Mouse (Mus musculus) kidney, postnatal 4 days (tissue): ENCODE results near the gene Slc25a4.
"Not testable (repeated sequence)": the region's sequence is repeated elsewhere in the genome, so short reads cannot be mapped to it uniquely, and the experiment has no call there.

Source experiments
- DNase-seq, 2 experiments: peaks; one replicate each; pipeline ENCODE4 v3.0.0; 2021; ENCODE audit warnings: mixed read lengths in 2 of 2

Gene Slc25a4

DNA sequence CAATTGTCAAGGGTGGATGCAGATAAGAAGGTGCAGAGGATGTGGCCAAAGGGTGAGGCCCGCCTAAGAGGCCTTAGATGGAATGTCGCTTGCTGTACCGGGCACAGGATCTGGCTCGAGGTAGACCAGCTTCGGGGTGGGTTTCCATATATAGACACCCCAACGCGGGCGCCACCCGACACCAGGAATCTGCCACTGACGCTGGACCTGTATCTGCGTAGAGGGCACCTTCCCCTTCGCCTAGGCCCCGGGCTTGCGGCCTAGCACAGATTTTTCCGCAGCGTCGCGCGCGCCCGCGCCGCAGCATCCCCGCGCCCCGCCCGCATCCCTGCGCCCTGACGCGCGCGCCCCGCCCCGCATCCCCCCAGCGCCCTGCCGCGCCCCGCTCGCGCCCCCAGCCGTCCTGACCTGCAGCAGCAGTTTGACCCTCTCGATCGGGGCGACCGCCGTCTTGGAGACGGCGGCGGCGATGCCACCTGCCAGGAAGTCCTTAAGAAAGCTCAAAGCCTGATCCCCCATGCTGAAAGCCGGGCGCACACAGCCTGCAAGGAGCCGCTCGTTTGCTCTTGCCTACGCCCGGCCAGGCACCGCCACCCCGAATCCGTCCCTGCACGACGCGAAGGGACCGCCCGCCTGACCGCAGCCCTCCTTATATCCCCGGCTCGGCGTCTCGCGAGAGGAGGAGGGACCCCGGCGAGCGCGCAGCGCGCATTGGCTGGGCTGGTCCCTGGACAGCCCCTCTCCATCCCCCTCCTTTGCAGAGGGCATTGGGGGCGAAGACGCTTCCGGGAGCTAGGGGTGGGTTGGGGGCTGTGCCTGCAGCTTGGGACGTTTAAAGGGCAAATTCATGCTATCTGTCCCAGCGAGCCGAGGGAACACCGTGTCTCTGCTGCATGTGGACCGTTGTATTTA is at the start of gene Slc25a4:
Slc25a4 (minus strand) TSS at position 881 of the 912 bp plus-strand sequence.
- peak; percentile 98 to 99 for DNase-seq

GRCm38 (mm10) chr8:46257921-46258682 is 47.0 kb upstream of the Slc25a4 start:
- DNase-seq: no peak

- no peak for DNase-seq
Observed at GRCm38 (mm10) chr8:46252456-46252855, 41.4 kb upstream of the Slc25a4 start.

DNA sequence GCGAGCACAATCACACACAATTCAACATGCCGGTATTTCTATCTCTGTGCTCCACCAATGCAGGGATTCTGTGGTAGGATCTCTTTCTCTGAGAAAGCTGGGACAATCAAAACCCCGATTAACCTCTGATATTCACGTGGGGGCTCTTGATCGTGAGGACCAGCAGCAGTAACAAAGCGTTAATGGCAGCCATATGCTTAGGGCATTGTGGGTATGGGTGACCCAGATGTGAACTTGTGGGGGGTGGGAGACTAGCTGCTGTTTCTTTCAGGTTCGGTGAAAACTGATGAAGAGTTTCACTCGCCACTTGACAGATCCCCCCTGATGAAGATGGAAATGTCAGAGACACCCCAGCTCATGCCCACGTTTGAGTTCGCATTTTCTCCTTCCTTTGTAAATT is 40.5 kb upstream of the Slc25a4 start:
- DNase-seq: no peak

GRCm38 (mm10) chr8:46246346-46246745 is 35.3 kb upstream of the Slc25a4 start:
- DNase-seq: no peak

- no peak for DNase-seq
Observed at GRCm38 (mm10) chr8:46242946-46243345, 31.9 kb upstream of the Slc25a4 start.

- peak; percentile 87 to 89 for DNase-seq
Observed at GRCm38 (mm10) chr8:46241568-46242374, 30.7 kb upstream of the Slc25a4 start.

GRCm38 (mm10) chr8:46236441-46237223 is 25.5 kb upstream of the Slc25a4 start:
- no peak for DNase-seq

DNA sequence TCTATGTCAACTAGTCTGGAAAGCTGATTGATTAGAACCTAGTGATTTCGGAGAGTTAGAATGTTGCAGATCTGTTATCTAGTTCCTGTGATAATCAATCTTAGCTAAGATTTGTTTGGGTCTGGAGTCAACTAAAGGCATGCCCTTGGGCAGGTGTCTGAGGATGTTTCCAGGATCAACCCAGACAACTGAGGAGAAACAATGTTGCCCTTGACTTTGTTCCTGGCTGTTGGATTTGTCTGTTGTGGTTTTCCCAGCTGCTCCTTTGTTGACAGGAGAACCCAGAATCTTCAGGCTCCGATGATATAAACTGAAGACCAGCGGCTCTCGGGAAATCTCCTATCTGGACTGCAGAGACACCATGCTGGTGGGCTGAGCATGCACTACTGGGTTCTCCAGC is 23.7 kb upstream of the Slc25a4 start:
- no peak for DNase-seq

GRCm38 (mm10) chr8:46232798-46233197 is 21.7 kb upstream of the Slc25a4 start:
- DNase-seq: no peak

GRCm38 (mm10) chr8:46231968-46232367 is 20.9 kb upstream of the Slc25a4 start:
- not testable (repeated sequence) for DNase-seq

- DNase-seq: no peak
Observed at GRCm38 (mm10) chr8:46226622-46227021, 15.5 kb upstream of the Slc25a4 start.

GRCm38 (mm10) chr8:46225501-46225900 is 14.4 kb upstream of the Slc25a4 start:
- no peak for DNase-seq

DNA sequence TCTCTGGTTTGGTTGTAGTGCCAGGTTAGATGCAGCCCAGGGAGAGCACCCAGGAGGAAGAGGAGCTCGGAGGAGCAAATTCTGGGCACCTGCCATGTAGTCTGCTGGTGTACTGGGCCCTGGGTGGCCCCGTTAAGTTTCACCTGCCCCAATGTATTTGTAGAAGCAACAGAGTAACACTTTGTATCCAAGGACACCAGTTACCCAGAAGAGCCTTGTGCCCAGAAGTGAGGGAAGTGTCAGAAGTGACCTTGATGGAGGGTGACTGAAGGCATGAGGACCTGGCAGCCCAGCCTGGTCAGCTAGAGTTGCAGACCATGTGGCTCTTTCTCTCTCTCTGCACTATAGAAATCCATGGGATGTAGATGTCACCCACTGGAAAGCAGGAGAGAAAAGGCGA is 9.5 kb upstream of the Slc25a4 start:
- no peak for DNase-seq

DNA sequence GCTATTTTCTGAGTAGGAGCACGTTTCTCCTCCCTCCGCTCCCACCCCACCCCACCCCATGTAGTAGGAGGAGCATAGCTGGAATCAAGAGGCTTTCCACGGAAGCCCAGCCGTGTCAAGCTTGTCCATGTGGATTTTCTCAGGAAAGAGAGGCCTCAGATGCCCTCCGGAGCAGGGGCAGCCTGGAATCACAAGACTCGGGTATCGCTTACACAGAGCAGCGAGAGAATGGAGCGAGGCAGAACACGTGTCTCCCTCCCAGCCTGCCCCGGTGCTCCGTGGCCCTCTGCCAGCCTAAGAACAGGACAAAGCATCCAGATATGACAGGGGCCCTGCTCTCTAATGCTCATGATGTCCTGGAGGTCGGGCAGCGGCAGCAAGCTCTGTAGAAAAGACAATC is 5.8 kb upstream of the Slc25a4 start:
- peak; percentile 68 to 78 for DNase-seq

- no peak for DNase-seq
Observed at GRCm38 (mm10) chr8:46213971-46214480, 2.9 kb upstream of the Slc25a4 start.

DNA sequence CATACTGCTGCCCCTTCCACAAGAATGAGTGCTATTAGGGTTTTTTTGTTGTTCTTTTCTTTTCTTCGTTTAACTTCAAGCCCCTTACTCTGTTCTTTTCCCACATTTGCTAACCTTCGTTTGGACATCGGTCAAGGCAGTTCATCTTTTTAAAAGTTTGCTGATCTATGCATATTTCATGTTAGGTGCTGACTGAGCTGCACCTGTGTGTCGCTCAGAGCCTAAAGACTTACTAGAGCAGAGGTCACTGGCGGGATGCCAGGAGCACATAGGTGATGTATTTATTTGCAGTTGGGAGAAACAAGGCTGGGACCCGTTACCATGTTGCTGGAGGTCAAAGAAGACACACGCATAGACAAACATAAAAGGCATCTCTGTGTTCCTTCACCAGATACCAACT is 1.1 kb upstream of the Slc25a4 start:
- DNase-seq: peak; percentile 65 to 79

GRCm38 (mm10) chr8:46211611-46212071 is 557 bp upstream of the Slc25a4 start:
- DNase-seq: peak; percentile 54 to 67

DNA sequence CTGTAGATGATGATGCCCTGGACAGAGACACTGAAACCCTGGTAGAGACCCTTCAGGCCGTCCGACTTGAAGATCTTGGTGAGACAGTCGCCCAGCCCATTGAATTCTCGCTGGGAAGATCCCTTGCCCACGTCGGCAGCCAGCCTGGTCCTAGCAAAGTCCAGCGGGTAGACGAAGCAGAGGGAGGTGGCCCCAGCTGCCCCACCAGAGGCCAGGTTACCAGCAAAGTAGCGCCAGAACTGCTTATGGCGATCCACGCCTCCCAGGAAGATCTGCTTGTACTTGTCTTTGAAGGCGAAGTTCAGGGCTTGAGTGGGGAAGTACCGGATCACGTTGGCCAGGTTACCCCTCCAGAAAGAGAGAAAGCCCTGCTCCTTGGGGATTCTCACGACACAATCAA is 2.0 kb downstream of the Slc25a4 start:
- peak; percentile 14 to 29 for DNase-seq

DNA sequence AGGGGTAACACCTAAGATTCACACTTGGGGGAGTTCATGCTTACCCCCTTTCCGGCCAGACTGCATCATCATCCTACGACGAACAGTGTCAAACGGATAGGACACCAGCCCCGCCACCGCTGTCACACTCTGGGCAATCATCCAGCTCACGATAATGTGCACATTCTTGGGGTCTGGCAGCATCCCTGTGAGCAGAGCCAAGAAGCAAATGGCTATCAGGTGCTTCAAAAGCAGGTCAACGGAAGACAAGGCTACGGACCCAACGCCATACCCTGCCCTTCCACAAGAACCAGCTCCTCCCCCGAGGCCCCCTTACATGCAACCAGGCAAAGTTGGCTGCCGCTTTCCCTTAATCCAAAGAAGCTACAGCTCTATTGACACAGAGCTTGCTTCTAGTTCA is 2.7 kb downstream of the Slc25a4 start:
- peak; percentile 26 to 49 for DNase-seq

DNA sequence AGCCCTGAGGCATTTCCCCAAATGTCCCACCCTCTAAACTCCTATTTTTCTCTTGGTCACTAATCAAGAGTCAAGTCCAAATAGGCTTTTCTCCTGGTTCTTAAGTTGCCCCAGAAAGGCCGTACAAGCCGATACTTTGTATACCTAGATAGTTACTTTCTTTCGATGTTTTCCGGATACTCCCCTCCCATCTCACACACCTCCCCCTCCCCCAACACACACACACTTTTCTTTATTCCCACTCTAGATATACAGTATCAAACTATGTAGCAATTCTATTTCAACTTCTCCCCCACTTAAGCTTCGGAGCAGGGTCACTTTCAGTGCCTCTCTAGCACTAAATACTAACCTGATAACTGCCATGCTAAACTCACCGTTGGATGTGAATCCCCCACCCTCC is 5.0 kb downstream of the Slc25a4 start:
- DNase-seq: no peak
